Mouse (Mus musculus) monocyte, adult 5-6 weeks (primary cell): Measurements from ENCODE around the gene Eef2. TPM values are rescaled to one million over a fixed set of nuclear protein-coding genes. Genes with fewer than 3 reads are reported as not detected.
"Not testable (repeated sequence)": the region's sequence is repeated elsewhere in the genome, so short reads cannot be mapped to it uniquely, and the experiment has no call there.

Experiments used
- ATAC-seq: fragments of 153-309, 156-312 bp; replicated peaks from 2 replicates; pipeline ENCODE4 v1.8.0; 2017; ENCODE audit warnings: mild to moderate bottlenecking; ENCODE audit not compliant: low TSS enrichment, insufficient number of reproducible peaks, severe bottlenecking, poor library complexity, low FRiP score
- total RNA-seq: library from RNA; stranded (forward); fragments of 200-1000, 200-491, 200-594 nt; gene quantifications from 3 replicates; pipeline ENCODE4 v1.2.3, GENCODE M21; 2017

The Eef2 gene
- total RNA-seq, 1 experiment from 2014 or later, result 1,029 TPM

DNA sequence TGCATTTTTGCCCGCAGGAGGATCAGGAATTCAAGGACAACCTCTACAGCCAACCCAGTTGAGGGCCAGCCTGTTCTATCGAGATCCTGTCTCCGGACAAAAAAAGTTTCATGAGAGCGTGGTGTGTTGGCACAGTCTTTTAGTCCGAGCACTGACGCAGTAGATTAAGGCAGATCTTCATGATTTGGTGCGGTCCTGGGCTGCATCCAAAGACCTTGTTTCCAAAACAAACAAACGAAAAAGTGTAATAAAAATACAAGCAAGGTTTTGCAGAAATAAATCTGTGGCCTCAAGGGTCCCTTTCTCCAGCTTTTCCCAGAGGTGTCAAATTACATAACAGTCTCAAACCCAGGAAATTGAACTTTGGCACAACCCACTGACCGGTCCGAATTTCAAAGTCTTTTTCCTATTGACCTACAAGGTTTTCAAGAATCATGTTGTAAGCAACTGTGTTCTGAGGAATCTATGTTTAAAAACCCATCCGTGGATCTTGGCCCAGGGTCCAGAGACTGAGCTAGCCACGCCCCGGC, 430 bp upstream of the Eef2 start:
- no peak for ATAC-seq

DNA sequence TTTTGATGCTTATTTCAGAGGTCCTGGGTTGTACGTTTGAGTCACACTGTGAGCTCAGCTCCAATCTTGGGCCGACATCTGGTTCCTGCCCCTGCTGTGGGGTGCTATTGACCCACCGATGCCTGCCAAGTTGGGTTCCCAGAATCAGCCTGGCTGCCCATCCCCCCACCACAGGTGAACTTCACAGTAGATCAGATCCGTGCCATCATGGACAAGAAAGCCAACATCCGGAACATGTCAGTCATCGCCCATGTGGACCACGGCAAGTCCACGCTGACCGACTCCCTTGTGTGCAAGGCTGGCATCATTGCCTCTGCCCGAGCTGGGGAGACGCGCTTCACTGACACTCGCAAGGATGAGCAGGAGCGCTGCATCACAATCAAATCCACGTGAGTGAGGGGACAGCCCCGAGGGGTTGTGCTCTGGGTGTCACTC, 1.1 kb downstream of the Eef2 start:
- ATAC-seq, result no peak

DNA sequence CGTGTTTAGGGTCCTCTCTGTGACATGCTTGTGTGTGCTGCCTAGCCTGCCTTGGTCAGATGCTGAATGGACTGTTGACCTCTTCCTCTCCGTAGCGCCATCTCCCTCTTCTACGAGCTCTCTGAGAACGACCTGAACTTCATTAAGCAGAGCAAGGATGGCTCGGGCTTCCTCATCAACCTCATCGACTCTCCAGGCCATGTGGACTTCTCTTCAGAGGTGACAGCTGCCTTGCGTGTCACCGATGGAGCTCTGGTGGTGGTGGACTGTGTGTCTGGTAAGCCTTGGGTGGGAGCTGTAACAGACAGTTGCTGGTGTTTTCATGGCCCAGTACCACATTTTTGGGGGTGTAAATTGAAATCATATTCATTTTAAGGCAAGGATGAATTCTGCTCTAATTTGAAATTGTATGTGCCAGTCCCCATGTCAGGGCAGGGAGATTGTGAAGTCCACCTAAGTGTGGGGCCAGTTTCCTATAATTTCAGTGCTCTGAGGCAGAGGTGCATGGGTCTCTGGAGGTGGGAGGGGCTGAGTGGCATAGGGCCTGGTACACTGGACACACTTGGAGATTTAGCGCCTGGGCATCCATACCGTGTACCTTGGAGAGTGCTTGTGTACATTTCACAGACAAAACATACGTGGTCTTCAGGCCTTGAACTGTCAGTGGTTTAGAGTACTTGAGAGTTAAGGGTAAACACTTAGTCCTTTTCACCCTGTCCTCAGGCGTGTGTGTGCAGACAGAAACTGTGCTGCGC, 1.7 kb downstream of the Eef2 start:
- ATAC-seq, result no peak

DNA sequence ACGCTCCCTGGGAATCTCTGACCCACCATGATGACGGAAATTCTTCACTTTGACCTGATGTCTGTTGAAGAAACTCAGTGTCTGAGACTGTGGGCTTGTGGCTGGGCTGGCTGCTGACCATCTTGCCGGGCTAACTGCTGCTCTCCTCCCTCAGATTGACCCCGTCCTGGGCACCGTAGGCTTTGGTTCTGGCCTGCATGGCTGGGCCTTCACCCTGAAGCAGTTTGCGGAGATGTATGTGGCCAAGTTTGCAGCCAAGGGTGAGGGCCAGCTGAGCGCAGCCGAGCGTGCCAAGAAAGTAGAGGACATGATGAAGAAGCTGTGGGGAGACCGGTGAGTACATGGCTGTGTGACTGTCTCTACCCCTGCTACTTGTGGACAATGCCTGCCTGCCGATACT, 2.5 kb downstream of the Eef2 start:
- no peak for ATAC-seq

DNA sequence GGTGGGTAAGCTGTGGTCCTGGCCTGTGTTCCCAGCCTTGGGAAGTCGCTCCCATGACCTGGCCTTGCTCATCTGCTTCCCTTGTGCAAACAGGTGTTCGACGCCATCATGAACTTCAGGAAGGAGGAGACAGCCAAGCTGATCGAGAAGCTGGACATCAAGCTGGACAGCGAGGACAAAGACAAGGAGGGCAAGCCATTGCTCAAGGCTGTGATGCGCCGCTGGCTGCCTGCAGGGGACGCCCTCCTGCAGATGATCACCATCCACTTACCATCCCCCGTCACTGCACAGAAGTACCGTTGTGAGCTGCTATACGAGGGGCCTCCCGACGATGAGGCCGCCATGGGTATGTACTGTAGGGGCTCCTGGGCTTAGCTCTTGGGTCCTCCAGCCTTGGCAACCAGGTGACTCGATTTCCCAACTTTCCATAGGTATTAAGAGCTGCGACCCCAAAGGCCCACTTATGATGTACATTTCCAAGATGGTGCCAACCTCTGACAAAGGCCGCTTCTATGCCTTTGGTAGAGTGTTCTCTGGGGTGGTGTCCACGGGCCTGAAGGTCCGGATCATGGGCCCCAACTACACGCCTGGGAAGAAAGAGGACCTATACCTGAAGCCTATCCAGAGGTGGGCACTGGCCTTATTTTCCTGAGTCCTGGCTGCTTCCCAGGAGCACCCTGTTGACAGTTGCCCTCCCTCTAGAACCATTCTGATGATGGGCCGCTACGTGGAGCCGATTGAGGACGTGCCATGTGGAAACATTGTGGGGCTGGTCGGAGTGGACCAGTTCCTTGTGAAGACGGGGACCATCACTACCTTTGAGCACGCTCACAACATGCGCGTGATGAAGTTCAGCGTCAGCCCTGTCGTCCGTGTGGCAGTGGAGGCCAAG, 3.3 kb downstream of the Eef2 start:
- ATAC-seq, result no peak

DNA sequence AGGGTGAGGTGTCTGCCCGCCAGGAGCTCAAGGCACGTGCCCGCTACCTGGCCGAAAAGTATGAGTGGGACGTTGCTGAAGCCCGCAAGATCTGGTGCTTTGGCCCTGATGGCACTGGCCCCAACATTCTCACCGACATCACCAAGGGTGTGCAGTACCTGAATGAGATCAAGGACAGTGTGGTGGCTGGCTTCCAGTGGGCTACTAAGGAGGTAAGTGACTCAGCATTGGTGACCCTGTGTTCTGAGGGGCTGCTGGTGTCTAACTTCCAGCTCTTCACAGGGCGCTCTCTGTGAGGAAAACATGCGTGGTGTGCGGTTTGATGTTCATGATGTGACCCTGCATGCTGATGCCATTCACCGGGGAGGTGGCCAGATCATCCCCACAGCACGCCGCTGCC, 4.5 kb downstream of the Eef2 start:
- no peak for ATAC-seq

DNA sequence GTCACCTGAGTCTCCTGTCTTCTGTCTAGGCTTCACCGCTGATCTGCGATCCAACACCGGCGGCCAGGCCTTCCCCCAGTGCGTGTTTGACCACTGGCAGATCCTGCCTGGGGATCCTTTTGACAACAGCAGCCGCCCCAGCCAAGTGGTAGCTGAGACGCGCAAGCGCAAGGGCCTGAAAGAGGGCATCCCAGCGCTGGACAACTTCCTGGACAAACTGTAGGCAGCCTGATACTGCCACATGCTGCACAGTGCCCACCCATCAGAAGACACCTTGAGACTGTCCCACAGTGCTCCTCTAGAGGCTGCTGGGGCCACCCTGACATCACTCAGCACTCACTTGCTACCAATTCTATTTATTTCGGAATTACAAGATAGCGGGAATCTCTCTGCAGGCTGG, 5.4 kb downstream of the Eef2 start:
- ATAC-seq, result not testable (repeated sequence)

DNA sequence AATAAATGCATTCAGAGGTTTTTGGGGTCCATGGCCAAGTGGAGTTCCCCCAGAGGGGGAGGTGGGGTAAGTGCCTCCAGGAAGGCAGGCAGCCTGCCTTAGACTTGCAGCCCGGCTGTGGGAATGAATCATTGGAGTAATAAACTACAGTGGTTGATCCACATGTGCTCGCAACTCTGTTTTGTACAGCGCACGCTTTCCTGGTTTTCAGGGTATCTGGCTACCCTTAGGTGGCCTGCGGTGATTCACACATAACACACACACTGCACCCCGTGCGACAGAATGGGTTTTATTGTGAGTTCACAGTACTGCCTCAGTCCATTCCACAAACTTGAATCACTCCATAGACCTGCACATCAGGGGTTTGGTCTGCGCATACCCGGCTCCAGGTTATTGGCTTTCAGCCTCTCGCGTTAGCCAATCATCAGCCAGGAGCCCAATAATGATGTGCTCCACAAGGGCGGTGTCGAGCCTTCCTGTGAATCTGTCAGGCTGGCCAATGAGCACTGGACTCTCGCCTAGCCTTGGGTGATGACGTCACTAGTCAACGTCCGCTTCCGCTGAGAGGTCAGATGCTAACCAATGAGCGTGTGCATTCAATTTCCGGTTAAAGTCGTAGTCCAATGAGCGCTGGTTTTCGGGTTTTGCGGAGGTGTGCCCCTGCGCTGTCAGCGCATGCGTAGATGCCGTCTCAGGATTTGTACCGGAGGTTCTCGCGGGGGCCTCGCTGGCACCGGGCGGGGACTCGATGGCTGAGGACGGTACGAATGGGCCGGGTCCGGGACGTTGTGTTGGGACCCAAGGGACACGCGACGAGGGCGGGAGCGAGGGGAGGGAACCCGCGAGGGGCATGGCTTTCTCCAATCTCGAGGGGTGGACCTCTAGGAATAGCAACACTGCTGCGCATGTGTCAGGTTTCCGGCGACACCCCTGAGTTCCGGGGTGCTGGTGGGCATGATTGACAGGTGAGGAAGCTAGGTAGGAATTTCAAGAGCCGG, 6.2 kb downstream of the Eef2 start, which contains the start of gene Dapk3:
TSS of gene Dapk3 (plus strand) at position 670 of the 998 bp plus-strand sequence.
- ATAC-seq, result peak; percentile 83

DNA sequence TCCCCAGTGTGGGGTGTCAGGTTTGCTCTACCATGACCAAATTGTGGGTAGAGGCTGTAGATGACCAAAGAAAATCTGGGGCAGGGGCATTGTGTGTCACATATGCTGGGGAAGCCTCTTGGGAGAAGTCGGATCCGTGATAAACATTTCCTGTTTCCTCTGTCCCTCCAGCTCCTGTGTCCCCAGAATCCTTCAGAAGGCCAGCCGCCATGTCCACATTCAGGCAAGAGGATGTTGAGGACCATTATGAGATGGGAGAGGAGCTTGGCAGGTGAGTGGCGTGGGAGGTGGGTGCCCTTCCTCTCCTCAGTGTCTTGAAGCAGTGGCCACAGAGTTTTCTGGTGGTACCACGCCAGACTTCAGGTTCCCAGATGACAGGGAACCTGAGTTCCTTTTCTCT, 7.4 kb downstream of the Eef2 start, which contains the start of gene 4930442H23Rik:
TSS of gene 4930442H23Rik (minus strand) at position 45 of the 400 bp plus-strand sequence.
- no peak for ATAC-seq

DNA sequence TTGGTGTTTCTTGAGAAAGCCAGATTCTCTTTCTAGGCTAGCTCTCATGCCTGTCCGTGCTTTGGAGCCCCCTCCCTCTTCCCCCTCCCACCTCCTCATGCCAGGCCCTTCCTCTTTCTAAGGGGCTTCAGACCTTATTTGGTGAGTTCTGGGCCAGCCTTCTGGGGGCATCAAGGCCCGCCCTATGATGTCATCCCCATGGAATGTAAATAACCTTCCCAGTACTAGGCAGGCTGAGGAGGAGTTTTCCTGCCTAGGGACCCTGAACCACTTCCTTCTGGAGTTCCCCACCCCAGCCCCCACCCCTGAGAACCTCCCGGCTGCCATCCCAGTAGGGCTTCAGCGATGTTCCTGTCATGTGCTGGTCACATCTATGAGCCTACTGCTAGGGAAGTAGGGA, 8.3 kb downstream of the Eef2 start:
- no peak for ATAC-seq

DNA sequence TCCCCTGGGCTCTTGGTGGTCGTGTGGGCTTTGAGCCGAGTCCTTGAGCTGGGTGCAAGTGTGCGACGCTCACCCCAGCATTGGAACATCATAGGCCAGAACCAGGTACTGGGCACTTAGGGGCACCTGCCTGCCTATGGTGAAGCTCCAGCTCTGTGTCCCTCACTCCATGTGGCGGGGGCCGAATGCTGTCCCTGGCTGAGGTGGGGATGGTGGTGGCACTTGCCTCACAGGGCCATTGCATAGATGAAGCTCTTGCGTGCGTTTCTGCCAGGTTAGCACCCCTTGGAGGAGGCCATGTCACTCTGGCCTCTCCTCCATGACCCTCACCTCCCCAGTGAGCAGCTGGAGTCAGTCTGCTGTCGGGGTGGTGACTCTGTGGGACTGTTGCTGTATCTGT, 10.7 kb downstream of the Eef2 start:
- no peak for ATAC-seq

DNA sequence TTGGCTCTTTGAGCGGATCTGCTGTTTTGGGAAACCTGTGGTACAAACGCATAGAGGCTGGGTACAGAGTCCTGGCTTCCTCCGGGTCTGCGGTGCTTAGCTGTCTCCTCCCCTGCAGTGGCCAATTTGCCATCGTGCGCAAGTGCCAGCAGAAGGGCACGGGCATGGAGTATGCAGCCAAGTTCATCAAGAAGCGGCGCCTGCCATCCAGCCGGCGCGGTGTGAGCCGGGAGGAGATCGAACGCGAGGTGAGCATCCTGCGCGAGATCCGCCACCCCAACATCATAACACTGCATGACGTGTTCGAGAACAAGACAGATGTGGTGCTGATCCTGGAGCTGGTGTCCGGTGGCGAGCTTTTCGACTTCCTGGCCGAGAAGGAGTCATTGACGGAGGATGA, 13.4 kb downstream of the Eef2 start:
- no peak for ATAC-seq

DNA sequence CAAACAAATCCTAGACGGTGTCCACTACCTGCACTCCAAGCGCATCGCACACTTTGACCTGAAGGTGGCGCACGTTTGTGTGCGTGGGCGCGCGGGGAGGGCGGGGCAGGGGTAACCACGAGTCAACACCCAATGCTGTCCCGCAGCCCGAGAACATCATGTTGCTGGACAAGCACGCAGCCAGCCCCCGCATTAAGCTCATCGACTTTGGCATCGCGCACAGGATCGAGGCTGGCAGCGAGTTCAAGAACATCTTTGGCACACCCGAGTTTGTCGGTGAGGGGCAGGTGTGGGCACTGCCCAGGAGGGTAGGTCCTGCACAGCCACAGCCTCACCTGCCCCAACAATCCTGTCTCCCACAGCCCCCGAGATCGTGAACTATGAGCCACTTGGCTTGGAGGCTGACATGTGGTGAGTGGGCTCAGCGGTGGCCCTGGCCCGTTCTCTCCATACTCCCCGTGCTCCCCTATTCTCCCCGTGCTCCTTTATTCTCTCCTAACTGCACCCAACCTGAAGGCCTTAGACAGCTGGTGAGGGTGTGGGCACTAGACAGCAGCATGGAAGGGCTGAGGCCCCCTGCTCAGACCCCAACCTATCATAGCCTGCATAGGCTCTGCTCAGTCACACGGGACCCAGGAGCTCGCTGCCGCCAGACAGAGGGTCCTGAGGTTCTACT, 13.9 kb downstream of the Eef2 start:
- no peak for ATAC-seq

DNA sequence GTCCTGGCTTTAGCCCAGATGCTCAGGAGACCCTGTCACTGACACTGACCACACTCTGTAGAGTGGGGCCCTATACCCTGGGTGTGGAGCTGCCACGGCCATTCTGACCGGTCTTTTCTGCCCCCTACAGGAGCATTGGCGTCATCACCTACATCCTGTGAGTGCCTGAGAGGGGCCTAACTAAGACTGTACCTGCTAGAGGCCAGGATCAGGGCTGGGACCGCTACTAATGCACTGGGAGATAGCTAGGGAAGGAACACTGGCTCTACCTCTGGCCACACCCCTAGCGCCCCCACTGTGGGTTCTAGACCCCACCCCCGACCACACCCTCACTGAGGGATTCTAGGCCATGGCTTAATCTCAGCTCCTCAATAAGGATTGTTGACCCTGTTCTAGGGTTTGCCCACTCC, 14.5 kb downstream of the Eef2 start:
- ATAC-seq, result no peak

DNA sequence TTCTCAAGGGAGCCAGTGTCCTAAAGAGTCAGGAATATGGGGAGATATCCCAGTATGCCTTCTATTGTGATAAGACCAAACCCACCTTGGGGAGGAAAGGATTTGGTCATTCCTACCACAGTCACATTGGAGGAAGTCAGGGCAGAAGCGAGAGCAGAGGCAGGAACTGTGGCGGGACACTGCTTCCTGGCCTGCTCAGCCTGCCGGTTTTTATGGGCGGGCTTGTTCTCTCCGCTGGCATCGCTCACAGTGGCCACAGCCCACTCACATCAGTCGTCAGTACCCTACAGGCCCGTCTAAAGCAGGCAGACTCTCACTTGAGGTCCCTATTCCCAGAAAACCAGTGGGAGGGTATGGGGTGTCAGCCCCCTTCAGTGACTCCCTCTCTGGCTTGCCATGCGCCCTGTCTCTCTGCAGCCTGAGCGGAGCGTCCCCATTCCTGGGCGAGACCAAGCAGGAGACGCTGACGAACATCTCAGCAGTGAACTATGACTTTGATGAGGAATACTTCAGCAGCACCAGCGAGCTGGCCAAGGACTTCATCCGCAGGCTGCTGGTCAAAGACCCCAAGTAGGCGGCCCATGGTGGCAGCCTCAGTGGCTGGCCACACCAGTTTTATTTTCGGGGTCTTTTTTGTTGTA, 15.0 kb downstream of the Eef2 start:
- ATAC-seq, result 0 out of 2 replicates have a peak, but pooled peaks have one; percentile 1

DNA sequence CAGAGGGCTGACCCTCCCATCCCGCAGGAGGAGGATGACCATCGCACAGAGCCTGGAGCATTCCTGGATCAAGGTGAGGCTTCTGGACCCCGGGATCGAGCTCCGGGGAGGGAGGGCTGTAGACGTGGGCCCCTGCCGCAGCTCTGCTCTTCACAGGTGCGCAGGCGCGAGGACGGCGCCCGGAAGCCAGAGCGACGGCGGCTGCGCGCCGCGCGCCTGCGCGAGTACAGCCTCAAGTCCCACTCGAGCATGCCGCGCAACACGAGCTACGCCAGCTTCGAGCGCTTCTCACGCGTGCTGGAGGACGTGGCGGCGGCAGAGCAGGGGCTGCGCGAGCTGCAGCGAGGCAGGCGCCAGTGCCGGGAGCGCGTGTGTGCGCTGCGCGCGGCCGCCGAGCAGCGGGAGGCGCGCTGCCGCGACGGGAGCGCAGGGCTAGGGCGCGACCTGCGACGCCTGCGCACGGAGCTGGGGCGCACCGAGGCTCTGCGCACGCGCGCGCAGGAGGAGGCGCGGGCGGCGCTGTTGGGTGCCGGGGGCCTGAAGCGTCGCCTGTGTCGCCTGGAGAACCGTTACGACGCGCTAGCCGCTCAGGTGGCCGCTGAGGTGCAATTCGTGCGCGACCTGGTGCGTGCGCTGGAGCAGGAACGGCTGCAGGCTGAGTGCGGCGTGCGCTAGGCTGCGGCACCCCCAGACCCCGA, 16.0 kb downstream of the Eef2 start:
- 0 out of 2 replicates have a peak, but pooled peaks have one; percentile 2 for ATAC-seq

DNA sequence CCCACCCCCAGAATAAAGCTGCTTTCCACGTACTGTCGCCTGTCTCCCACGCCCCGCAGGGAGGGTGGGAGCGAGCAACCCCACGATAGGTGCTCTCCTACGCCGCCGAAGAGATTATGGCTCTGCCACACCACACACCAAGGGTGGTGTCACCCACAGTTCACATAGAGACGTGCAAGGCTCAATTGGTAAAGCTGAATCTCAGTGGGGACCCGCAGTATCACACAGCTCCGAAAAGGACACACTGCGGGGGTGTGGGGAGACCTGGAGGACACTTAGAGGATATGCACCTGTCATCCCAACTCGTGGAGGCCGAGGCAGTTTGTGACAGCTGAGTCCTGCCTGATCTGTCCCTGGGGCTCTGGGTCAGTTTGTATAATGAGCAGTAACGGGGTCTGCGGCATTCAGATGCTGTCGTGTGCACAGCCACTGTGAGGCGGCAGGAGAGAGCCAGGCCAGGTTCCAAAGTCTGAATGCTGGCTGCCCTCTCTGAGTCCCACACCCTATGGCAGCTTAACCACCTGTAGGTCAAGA, 16.6 kb downstream of the Eef2 start:
- no peak for ATAC-seq
